Mouse (Mus musculus) kidney, adult 18-20 months (tissue): ENCODE measurements at regions not wholly inside any gene's neighbourhood (a gene's known extent, or its start where the extent isn't known, plus 50 kb on each side); places are given as distances from the start of the nearest gene placed in this dataset.
A peak's percentile ranks its signal among the peaks of the same experiment; 100 is the strongest.

ENCODE experiments used
- DNase-seq: peaks from one replicate; pipeline ENCODE4 v3.0.0; 2021

DNA sequence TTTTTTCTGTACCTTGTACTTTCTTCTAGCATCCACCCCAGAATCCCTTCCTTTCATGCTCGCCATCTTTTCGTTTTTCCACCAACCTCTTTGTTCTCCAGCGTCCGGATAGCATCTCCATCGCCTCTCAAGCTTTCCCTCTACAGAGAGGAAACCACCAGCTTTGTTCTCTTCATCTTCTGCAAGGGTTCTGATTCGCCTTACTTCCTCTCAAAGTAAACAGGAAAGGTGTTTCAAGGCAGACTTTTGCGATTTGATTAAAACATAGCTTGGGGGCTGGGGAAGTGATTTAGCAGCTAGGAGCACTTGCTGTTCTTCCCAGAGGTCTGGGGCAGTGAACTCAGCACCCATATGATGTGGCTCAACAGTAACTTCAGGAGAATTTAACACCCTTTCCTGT, 71.4 kb downstream of the Emp1 start:
- DNase-seq = no peak

DNA sequence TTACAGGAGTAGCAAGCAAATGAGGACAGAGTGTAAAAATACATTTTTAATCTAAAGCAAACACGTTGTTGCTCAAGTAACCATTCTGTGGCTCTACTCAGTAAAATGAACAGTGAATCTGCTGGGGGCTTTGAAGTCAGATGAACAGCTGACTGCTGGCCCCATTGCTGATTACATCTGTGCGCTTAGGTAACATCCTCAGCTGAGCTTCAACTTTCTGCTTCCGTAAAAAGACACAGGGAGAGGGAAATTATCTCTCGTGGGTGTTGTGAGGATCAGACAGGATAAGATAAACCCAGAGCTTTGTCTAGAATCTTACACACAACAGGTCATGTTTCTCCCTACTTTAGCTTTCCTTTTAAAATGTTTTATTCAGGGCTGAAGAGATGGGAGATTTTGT, 74.0 kb downstream of the Emp1 start:
- DNase-seq = no peak

DNA sequence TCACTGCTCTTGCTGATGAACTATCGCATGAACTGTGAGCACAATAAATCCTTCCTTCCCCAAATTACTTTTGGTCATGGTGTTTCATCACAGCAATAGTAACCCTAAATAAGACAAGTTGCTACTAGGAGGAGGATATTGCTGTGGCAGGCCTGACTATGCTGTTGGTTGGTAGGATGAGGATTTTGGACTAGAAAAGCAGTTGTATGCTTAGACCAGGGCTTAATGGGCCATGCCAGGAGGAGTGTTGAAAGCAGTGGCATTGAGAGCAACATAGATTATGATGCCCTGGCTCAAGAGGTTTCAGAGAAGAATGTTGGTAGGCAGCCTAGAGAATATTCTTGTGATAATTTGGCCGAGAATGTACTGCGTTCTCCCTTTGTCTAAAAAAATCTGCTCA, 75.9 kb downstream of the Emp1 start:
- DNase-seq = no peak

DNA sequence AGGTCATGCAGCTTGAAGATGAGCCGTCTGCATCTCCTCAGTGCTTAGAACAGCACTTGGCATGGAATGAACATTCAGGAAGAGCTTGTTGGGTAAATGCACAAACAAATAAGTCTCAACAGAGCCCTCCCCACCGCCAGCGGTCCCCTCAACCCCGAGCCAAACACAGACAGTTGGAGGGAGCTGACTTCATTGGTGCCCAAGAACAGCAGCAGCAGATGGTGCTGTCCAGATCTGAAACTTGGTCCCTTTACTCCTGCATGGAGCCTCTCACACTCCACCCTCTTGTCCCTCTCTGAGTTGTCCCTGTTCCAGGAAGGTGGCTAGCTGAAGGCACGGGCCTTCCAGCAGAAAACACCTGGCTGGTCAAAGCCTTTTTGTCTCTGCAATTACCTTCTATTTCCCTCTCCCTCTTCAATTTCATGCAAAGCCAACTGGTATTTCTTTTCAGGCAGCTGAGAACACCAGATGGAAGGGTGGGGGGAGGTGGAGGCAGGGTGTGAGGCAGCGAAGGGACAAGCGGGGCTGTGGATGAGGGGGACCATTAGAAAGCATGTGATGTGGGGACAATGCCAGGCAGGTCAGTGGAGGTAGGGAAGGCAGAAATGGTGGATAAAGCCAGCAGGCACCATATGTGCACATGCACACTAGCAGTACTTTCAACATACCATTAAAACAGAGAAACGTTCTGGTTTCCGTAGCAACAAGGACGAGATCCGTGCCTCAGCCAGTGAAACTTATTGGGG, 79.0 kb downstream of the Emp1 start:
- no peak for DNase-seq

DNA sequence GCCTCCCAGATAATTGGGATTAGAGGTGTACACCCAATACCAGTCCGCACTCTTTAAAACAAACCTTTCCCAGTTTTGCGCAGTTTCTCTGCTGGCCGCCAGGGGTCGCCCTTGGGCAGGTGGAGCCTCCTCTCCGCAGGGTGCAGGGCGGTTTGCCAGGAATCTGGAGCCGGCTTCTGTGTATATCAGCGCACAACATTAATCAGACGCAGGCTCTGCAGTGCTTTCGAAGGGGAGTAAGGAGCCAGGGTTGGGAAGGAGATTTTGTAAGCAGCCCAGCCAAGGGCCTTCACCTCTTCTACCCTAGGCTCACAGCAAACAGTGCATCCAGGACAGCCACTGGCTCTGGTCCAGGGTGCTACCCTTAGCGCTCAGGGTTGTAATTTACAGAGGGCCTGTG, 82.3 kb downstream of the Emp1 start:
- DNase-seq = peak; percentile 84

DNA sequence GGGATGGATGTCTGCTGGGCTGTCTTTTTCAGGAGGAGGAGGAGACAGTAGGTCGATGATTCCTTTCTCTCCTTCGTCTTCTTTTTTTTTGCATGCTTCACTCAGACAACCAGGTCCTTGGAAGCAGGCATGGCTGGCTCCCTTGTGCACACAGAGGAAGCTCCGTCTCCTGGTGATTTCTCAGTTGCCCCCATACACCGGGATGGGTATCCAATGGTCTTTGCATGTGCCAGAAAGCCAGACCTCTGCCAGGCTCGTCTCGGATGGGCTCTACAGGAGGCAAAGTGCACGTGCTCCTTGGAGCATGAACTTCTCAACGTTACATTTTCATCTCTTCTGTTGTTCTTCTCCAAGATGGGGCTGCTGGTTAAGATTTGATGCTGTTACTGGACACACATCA, 82.7 kb downstream of the Emp1 start:
- no peak for DNase-seq

DNA sequence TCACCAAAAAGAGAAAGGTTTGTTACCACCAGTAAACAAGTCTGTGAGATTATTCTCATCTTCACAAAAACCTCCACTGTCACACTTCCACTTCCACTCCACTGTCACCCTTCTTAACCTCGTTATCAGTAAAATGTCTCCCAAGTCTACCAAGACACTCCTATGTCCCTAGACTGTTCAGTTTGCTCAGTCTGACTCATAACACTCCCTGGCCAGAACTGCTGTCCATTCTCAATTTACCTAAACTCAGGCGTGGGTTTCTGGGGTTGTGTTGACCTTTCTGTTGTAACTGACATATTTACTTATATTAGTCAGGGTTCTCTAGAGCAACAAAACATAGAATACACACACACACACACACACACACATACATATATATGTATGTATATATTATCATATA, 85.5 kb downstream of the Emp1 start:
- DNase-seq = no peak

DNA sequence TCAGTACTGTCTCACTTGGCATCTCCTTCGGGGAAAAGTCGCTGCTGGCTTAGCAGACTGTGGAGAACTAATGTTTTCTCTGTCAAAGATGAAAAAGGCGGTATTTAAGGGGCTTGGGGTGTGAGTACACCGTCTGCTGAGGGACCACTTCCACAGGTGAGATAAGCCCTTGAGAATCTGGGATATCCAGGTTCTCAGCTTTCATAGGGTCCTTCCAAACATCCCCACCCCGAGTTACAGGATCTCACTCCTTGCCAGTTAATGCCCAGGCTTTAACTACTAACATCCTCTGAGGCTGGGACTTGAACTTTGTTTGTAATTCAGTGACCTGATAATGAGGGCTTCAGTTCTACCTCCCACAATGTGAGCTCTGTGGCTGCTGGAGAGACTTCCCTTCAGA, 86.9 kb downstream of the Emp1 start:
- DNase-seq = no peak

DNA sequence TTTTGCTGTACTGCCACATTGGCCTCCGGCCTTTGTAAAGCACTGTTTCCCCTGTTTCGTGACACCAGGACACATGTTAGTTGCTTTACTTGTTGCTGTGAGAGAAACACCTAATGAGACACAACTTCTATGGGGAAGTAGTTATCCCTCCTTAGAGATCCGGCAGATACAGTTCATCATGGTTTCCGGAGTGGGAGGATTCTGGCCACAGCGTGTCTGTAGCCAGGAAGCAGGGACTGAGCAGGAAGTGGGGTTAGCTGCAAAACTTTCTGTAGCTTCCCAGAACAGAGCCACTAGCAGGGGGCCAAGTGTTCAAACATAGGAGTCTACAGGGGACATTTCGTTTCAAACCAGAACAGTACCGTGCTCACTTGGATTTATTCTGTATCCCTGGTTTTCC, 88.2 kb downstream of the Emp1 start:
- DNase-seq = no peak

DNA sequence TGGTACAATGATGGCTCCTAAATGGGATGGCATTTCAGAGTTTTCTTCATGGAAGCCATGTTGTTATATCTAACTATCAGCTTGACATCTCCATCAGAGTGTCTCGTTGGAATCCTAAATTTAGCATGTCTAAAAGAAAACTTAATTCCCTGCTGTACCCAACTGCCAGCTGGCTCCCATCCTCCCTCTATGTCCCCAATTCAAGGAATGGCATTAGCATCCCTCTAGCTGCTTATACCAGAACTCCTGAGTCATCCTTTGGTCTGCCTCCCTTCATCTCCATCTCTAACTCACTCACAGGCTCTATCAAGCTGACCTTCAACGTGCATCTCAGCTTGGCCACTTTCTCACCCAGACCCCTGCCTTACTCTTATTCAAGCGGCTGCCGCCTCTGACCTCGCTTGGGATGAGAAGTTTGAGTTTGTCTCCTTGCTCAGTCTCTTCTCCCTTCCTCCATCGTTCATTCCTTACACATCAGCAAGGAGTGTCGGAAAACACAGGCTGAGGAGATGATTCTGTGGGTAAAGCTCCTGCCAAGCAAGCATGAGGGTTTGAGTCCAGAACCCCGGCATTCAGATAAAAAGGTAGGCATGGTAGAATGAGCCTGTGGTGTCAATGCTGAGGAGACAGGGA, 88.9 kb downstream of the Emp1 start:
- no peak for DNase-seq

DNA sequence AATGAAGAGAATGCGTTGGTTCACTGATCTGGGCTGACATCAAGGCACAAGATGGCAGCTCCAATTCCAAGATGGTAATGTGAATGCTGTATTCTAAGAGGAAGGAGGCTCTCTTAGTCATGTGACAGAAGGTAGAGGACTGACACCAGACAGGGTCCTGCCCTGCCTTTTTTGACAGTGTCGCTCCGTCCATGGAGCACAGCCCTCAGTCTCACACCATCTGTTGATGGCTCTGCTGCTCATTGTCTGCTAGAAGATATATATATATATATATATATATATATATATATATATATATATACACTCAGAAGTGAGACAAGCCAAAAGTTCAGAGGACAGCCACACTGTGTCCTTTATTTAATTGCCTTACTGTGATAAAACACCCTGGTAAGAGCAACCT, 90.7 kb downstream of the Emp1 start:
- no peak for DNase-seq

DNA sequence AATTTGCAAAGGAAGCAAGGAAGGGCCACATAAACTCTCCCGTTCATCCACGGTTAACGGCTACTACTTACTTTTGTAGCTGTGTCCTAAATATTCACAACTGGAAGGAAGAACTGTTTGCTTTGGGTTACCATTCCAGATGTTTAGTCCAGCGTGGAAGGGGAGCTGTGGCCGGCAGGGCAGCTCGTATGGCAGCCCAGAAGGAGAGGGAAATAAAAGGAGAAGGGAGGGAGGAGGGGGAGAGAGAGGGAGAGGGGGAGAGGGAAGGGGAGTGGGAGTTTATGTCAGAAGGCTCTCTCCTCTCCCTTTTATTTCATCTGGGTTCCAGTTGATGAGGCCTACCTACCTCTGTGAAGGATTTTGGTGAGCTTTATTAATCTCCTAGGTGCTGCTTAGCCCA, 110.2 kb downstream of the Emp1 start:
- DNase-seq = no peak

DNA sequence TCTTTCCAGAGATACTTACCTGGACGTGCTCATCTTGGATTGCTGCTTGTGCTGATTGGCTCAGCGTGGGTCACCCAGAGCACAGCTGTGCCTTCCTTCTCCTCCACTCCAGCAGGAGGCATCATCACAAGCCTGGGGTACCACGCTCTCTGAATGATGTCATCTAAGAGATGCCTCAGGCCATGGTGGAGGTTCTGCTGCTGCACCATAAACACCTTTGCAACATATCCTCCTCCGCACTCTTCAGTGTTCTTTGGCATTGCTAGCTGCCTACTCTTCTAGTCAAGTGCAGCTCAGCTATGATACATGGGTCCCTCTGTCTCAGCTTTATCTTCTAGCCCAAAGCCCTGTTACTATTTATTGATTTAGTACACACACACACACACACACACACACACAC, 110.8 kb downstream of the Emp1 start:
- no peak for DNase-seq

DNA sequence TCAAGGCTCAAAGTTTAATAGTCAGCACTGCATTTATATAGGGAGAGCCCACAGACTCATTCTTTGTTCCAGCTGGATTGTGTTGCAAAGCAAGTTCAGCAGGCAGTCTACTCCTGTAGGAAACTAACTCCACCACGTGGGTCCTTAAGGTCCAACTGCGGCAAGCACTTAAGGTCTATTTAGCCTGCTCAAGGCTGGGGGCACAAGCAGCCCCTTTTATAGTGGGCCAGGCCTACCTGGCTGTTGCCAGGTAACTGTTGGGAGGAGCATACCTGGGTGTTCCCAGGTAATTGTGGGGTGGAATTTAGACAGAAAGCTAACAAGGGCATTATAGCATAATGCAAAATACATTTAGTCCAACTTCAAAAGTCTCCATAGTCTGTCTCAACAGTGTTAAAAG, 126.5 kb downstream of the Emp1 start:
- no peak for DNase-seq

DNA sequence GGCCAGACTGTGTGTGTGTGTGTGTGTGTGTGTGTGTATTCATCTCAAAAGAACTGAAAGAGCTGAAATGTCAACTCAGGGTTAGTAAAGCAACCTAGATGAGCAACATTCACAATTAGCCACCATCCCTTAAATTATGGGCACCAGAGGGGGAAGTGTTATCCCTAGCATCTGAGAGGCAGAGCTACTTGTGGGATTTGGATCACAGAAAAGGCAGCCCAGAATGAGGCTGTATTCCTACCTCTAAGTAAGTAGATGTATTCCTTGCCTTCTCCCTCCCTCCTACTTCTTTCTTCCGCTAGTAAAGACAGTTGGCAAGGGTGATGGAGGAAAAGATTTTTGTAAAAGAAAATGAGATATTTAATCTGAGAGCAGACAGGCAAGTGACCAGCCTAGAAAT, 131.6 kb downstream of the Emp1 start:
- DNase-seq = no peak

DNA sequence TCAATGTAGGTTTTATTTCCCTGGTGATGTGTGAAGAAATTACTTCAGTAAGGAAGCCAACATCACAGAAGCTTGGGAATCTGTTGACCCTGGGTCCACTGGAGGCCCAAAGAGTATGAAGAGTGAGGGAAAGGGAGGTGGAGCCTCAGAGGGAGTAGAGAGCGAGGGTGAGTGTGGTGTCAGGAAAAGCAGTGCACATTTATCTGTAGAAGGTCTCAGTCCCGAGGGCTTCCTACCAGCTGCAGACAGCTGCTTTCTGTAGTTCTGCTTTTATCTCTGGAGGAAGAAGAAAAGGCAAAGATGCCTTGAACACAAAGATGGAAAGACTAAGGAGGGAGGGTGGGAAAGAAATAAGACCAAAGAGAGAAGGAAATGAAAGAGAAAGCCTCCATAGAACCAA, 133.5 kb downstream of the Emp1 start:
- DNase-seq = no peak

DNA sequence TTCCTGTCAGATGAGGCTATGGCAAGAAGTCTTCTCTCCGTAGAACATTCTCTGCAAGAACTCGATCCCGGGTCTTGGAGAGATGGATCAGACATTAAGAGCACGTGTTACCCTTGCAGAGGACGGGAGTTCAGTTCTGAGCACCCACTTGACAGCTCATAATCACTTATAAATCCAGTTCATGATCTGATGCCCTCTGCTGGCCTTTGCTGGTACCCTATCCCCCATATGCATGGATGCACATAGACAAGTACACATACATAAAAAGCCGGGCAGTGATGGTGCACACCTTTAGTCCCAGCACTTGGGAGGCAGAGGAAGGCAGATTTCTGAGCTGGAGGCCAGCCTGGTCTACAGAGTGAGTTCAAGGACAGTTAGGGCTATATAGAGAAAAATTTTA, 136.2 kb downstream of the Emp1 start:
- DNase-seq = no peak

DNA sequence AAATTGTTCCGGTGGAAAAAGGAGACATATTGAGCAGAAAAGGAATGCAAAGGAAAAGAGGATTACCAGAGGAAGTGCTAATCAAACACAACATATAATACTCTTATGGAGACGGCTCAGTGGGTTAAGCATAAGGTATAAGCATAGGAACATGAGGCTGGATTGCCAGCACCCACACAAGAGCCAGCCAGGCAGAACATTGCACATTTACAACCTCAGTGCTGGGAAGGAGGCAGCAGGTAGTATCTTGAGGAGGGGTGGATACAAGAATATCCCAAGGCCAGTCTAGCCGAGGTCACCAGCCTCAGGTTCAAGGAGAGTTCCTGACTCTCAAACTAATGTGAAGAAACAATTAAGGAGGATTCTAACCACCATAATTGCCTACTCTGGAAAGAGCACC, 138.0 kb downstream of the Emp1 start:
- no peak for DNase-seq

DNA sequence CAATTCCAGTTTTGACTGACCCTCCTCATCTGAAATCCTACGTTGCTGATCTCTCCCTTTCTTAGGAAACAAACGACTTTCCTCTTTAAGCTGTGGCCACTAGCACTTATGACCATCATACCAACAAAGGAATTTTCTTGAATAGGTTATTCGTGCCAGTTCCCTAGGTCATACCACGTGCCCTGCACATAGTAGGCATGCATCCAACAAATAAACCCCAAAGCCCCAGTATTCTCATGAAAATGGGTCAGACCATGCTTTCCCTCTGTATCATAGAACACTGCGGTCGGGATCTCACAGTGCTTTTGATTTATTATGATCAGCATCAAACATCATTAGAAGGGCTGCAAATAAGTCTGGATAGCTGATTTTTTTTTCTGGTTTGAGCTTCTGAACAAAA, 139.4 kb downstream of the Emp1 start:
- DNase-seq = no peak

DNA sequence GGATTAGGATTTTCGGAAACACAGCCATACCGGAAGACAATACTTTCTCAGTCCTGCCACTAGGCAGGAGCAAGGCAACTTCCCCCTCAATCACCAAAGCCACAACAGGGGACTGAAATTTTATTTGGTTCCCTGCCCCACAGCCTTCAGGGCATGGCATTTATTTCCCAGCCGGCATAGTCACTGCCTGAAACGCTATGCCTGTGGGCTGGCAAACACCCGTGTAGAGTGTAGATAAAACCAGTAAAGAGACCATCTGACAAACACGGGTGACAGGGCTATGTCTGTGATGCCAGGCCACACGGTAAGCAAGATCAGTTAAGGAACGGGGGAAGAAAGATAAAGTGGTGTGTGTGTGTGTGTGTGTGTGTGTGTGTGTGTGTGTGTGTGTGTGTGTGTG, 140.1 kb downstream of the Emp1 start:
- DNase-seq = no peak

DNA sequence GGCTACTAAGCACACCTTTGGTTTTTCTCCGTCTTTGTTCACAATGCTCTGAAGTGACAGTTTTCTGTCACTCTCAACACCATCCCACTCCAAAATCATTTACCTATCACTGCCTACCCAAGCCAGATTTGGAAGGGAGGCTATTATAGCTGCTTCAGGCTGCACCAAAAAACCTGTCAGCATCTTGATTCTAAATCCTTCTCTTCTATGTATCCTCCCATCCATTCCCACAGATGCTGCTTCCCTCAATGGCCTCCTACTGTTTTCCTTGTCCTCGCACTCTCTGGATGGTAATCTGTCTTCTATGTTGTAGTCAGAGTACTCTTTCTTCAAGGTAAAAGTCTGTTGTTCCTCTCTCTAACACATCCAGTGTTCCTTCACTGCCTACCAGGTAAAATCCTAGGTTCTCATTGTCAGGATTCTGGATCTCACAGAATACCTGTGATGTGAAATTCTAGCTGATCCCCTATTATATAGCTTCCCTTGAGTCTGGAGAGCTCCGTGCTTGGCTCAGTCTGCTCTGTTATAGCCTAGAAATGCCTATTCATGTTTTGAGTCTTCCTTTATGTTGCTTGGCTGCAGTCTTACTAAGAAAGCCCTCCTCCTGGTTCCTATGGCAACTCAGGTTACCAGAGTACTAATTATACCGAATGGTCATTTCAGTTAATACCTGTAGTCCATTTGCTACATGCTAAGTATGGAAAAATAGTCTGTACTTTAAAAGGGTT, 156.5 kb downstream of the Emp1 start:
- DNase-seq = no peak

DNA sequence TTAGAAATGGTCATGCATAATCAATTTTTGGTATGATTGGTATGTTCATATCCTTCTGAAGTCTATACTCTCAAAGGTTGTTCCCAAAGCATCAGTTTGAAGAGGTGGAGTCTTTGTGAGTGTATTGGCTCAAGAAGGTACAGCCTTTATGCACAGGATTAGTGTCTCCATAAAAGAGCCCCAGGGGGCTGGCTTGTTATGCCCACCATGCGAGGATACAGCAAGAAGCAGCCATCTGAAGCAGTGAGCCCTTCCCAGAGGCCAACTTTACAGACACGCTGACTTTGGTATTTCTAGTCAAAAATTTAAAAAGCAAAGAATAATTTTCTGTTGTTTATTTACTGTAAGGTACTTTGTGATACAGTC, 157.1 kb downstream of the Emp1 start:
- no peak for DNase-seq

DNA sequence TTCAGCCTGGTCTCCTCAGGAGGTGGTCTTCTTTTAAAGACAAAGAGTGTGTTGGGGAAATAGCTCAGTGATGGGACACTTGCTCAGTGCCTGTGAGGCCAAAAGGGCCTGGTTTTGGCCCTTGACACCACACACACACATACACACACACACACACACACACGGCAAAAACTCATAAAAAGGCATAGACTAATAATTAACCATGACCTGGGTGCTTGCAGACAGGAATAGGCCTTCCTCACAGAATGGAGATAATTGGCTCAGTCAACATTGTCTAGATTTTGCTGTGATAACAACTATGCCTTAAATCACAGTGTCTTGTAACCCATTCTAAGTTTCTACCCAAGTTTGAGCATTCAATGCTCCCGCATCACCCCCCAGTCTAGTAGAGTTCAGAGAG, 158.5 kb downstream of the Emp1 start:
- no peak for DNase-seq

DNA sequence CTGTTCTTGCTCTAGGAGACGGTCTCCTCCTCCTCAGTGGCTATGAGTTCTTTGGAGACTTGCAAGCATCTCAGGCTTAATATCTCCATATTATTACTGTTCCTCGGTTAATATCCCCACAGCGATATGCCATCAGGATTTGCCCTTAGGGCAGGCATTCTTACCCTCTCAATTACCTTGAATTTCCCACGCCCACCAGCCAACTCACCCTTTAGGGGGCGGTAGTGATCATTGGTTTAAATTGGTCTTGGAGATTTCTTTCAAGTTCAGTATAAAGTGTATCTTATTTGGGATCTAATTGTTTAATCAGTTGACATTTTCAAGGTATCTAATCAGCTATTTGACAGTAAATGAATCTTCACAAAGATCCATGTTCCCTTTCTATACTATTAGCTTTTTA, 162.5 kb downstream of the Emp1 start:
- peak; percentile 16 for DNase-seq
